Mouse (Mus musculus): ENCODE results near the gene Rmi1.
"Not testable (repeated sequence)": the region's sequence is repeated elsewhere in the genome, so short reads cannot be mapped to it uniquely, and the experiment has no call there.

DNA sequence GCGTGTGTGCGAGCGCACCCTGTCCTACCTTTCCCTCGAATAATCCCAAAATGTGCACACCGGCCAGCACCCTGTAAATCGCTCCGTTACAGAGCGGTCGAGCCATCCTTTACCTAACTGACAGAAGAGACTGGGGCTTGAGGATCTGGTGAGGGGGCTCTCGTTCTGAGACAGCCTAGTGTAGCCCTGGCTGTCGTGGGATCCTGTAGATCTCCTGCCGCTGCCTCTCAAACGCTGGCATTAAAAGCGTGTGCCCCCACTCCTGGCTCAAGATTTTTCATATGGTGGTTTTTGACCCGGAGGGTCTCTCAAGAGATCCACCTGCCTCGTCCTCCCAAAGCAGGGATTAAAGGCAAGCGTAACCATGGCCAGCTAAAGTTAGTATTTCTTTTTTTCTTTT lies 1.2 kb downstream of the Rmi1 start, which contains the start of gene Hnrnpk:
- TF ChIP-seq POLR2A (IDR thresholded peaks at IDR 0.05; ENCODE audit: extremely low read depth, insufficient read depth, low read length); CTCF (IDR thresholded peaks at IDR 0.05; ENCODE audit: low read depth, low read length): not testable (repeated sequence)
